Mouse (Mus musculus) urinary bladder, postnatal 10 days (tissue): Measurements from ENCODE around the gene Sec11a.
A peak's percentile ranks its signal among the peaks of the same experiment; 100 is the strongest.
"Not testable (repeated sequence)": the region's sequence is repeated elsewhere in the genome, so short reads cannot be mapped to it uniquely, and the experiment has no call there.

Source experiments
- DNase-seq: peaks from one replicate; pipeline ENCODE4 v3.0.0; 2022; ENCODE audit warnings: low spot score

The Sec11a gene

GRCm38 (mm10) chr7:80956891-80957290 lies 9.3 kb upstream of the Sec11a start:
- no peak for DNase-seq

DNA sequence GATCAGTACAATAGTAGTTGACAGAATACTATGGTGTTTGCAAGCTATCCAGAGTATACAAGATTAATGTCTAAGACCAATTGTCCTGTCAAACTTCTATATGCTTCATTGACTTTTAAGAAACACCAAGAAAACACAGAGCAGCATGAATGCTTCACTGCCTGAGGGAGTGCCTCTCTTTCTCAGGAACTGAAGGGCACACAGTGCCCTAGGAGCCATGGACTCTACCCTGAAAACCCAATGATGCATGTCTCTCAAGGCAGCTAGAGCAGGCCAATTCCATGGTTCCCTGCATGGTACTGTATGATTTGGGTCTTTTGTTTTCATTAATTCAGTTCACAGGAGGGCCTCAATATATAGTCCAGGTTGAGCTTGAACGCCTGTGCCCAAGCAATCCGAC lies 6.7 kb upstream of the Sec11a start:
- DNase-seq: no peak

- DNase-seq: no peak
These were observed 4.6 kb upstream of the Sec11a start for GRCm38 (mm10) chr7:80952140-80952539.

DNA sequence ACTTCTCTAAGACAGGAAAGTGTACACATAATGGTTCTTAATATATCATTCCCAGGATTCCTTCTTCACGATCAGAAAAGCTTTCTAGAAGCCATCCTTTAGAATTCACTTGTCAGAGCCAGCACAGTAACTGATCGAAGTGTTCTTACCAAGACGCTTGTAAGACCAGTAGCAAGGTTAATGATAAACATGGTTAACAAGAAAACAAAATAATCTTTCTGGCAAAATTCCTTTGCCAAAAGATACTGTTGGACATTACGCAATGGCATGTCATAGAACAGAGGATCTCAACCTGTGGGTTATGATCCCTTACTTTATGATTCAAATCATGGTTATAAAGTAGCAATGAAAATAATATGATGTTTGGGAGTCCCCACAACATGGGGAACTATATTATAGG lies 3.9 kb upstream of the Sec11a start:
- no peak for DNase-seq

- no peak for DNase-seq
These were observed 7.8 kb downstream of the Sec11a start for GRCm38 (mm10) chr7:80939808-80940207.

GRCm38 (mm10) chr7:80937304-80937666 lies 10.3 kb downstream of the Sec11a start:
- DNase-seq: not testable (repeated sequence)

GRCm38 (mm10) chr7:80936617-80937303 lies 10.8 kb downstream of the Sec11a start:
- DNase-seq: not testable (repeated sequence)

GRCm38 (mm10) chr7:80935834-80936233 lies 11.7 kb downstream of the Sec11a start:
- no peak for DNase-seq

- DNase-seq: no peak
These were observed 14.8 kb downstream of the Sec11a start for GRCm38 (mm10) chr7:80932777-80933176.

DNA sequence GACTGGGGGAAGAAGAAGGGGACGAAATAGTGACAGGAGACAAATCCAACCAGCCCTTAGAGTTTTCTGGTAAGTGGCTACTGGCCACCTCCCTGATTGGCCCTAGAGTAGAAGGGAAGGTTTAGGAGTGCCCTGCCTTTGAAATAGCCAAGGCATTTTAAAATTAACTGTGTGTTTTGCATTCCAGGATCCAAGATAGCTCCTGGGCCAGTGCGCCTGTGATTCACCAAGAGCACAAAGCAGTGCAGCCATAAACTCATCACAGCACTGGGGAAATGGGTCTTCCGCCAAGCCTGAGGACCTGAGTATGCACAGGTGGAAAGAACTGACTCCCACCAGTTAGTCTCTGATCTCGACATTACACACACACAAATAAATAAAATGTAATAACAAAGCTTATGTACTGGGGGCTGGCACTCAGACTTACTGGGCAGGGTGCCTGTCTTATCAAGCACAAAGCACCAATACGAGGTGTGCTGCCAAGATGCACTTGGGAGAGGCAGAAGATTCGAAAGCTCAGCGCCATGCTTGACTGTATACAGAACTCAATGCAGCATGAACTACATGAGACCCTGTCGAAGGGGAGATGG lies 15.9 kb downstream of the Sec11a start:
- no peak for DNase-seq

DNA sequence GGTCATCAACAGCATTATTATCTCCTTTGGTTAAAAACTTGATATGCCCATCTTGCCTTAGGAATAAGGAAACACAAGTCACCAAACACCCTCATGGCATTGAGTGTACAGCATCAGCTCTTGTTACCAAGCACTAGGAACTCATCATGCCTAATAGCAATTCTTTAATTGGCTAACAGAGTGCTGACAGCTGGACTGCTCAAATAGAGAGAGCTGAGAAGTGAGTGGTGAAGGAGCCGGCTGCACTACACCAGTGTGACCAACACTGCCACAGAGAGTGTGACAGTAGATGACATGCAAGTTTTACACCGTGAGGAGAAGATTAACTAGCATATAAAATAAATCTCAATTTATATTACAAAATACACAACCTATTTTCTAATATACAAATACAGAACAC lies 24.4 kb downstream of the Sec11a start:
- DNase-seq: no peak

DNA sequence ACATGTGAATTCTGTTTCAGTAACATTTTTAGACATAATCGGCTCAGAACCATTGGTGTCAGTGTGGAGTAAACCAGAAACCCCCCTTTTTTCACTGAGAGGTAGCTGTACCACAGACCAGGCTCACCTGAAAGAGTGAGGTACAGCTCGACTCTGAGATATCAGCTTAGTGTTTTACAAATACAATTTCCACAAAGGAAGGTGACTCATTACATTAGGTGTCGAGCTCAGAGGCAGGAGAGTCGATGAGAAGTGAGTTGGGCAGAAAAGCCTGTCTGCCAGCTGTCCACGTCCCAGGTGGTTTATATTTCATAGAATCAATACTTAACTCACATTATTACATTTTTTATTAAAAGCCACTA lies 28.0 kb downstream of the Sec11a start:
- no peak for DNase-seq

- no peak for DNase-seq
These were observed 28.5 kb downstream of the Sec11a start for GRCm38 (mm10) chr7:80918982-80919646.

GRCm38 (mm10) chr7:80917916-80918465 lies 29.6 kb downstream of the Sec11a start:
- no peak for DNase-seq

GRCm38 (mm10) chr7:80912496-80912895 lies 35.1 kb downstream of the Sec11a start:
- no peak for DNase-seq

- DNase-seq: no peak
These were observed 36.5 kb downstream of the Sec11a start for GRCm38 (mm10) chr7:80911053-80911452.

GRCm38 (mm10) chr7:80904921-80905515 lies 42.6 kb downstream of the Sec11a start, which contains the start of gene Nmb:
Gene Nmb, minus strand, starts transcription at chr7:80905076.
- no peak for DNase-seq

DNA sequence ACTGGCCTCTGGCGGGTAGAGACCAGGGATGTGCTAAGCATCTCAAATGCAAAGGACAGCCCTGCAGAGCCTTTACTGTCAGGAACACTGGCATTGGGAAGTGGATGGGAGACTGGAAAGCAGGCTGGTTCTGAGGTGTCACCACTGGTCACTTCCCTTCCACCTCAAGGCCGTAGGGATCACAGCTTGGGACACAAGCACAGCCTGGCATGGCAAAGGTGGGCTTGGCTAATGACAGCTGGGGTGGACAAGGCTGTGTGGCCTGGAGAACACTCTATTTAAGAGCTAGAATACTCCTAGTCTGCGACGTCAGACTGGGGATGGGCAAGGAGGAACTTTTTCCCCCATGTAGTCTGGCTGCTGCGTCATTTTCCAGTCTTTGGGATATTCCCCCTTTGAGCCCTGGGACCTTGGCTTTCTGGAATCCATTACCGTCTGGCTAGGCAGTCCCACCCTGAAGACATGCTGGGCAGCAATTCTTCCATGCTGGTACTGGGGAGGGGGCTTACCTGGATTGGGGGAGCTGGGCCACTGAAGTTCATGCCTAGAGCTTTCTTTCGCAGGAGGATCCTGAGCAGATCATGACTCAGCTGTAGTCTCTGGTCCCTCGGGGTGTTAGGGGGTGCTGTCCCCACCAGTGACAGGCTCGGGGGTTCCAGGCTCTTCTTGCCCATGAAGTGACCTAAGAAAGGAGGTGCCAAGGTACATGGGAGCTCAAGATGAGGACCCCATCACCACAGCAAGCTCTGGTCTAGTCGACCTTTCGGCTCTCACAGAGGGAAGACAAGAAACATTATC lies 43.8 kb downstream of the Sec11a start:
- no peak for DNase-seq

- no peak for DNase-seq
These were observed 45.9 kb downstream of the Sec11a start for GRCm38 (mm10) chr7:80901541-80902274.

DNA sequence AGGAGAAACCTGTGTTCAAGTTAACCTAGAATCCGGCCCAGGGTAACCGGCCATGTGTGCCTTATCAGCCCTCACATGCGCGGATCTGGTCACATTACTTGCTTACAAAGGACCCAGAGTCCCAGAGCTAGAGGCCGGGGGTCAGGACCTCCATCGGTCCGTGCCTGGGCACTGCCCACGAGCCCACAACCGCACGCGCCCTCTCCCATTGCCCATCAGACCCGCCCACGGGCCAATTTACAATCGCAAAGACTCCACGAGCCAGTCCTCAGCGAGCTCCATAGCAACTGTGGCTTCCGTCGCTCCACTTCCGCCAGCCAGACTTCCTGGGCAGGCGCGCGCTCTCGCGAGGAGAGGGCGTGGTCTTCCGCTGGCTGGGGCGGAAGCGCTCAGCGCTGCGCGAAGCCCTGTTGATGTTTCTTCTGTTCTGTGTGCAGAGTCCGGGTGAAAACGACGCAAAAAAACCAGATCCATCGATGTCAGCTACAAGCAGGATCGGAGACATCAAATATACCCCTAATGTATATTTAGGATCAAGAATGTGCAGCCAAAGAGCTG lies 46.6 kb downstream of the Sec11a start, which contains the start of gene Wdr73:
Wdr73 (minus strand) TSS at position 326 of the 558 bp plus-strand sequence.
- peak; percentile 42 for DNase-seq

GRCm38 (mm10) chr7:80897721-80898120 lies 49.9 kb downstream of the Sec11a start:
- no peak for DNase-seq
